Mouse (Mus musculus): ENCODE measurements around the gene Herc2. TPM values are rescaled to one million over a fixed set of nuclear protein-coding genes. Genes with fewer than 3 reads are reported as not detected.

The Herc2 gene
- 48.3 TPM for polyA plus RNA-seq (2014; fragmentation: Illumina TruSeq; extraction: RNeasy Lipid Tissue Mini Kit (QIAGEN cat#74804))

DNA sequence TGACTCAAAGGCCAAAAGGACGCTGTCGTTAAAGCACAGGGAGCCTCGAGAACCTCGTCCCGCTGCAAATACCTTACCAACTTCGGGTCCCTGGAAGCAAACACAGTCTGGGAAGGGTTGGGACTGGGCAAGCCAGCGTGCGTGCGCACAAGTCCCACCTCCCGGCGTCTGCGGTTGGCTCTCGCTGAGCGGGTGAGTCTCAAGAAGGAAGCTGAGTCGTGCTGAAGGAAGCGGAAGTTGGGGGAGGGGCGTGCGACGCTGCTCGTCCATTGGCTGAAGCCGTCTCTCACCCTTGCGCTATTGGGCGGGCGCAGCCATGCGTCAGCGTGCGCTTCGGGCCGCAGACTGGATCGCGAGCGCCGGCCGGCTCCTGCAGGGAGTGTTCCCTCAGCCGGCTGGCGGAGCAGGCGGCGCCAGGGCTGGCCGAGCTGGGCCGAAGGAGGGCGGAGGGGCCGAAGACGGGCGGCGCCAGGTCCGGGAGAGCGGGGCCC is at the start of gene Herc2:
TSS of gene Herc2 (plus strand) at position 366 of the 491 bp plus-strand sequence.

DNA sequence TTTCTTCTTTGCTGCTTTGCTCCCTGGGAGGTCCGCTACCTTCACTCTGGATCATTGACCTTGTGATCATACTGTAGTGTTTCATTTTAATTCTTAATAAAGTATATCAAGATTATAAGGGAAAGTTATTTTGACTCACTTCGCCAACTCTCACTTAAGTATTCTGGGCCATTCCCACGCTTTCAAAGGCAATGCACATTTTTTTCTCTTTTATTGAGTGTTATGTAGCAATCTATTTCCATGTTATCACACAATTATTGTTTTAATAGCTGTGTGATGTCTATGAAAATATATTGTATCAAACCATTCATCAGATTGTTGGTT is 30.1 kb upstream of the Herc2 start, which contains the start of gene Nipa1:
TSS of gene Nipa1 (minus strand) at position 25 of the 324 bp plus-strand sequence.

DNA sequence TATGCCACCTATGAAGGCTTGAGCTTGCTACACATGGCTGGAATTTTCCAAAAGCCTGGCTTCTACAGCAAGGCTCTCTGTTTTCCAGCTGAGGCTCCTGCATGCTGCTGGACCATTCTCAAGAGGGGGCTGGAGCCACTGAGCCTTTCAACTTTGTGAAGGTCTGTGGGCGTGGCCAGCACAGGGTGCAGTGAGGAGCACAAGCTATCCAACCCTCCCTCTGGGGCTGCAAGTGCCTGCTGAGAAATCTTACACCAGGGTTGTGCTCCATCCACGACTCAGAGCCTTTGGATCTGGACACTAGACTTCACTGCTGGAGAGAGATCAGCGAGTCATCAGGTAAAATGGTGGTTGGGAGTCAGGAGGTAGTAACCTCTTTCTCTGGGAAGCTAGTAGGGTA is 189.5 kb downstream of the Herc2 start, which contains the start of gene Oca2:
TSS of gene Oca2 (plus strand) at position 218 of the 400 bp plus-strand sequence.

Other genes with a start within 250 kb of the Herc2 start
- gene Cyfip1, start 208.5 kb upstream of the Herc2 start, polyA plus RNA-seq (2014; fragmentation: Illumina TruSeq; extraction: RNeasy Lipid Tissue Mini Kit (QIAGEN cat#74804)), result 105 TPM
- 120 TPM for gene Nipa2, start 87.7 kb upstream of the Herc2 start, polyA plus RNA-seq (2014; fragmentation: Illumina TruSeq; extraction: RNeasy Lipid Tissue Mini Kit (QIAGEN cat#74804))
- gene Nipa1, start 30.2 kb upstream of the Herc2 start, polyA plus RNA-seq (2014; fragmentation: Illumina TruSeq; extraction: RNeasy Lipid Tissue Mini Kit (QIAGEN cat#74804)), result 26.2 TPM
- gene Oca2, start 189.6 kb downstream of the Herc2 start, polyA plus RNA-seq (2014; fragmentation: Illumina TruSeq; extraction: RNeasy Lipid Tissue Mini Kit (QIAGEN cat#74804)), result 9.9 TPM